Mouse (Mus musculus): ENCODE data around the gene Tpsab1. TPM values are rescaled to one million over a fixed set of nuclear protein-coding genes. Genes with fewer than 3 reads are reported as not detected.

The Tpsab1 gene
- not detected in 2 replicates for polyA plus RNA-seq (2012; rRNA removed; ENCODE audit: low replicate concordance)

GRCm38 (mm10) chr17:25345462-25345861, at the start of gene Tpsab1:
Tpsab1 (minus strand) TSS chr17:25345562.

DNA sequence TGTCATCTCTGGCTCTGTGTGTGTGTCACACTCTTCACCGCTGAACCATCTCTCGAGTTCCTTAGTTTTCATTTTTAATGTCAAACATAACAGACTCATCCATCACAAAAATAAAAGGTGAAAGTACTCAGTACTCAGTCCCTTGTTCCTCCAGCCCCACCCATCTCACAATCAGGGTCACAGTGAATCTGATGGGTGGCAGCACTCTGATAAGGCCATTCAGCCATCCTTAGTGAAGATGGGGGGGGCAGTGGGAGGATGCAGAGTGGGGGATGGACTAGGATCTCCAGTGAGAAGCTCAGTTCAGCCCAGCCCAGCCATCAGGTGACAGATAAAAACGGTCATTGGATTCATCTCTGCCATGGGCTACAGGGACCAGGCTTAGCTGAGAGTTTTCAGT, 23.6 kb upstream of the Tpsab1 start, which contains the start of gene Tpsg1:
Tpsg1 (plus strand) TSS at position 301 of the 400 bp plus-strand sequence.

DNA sequence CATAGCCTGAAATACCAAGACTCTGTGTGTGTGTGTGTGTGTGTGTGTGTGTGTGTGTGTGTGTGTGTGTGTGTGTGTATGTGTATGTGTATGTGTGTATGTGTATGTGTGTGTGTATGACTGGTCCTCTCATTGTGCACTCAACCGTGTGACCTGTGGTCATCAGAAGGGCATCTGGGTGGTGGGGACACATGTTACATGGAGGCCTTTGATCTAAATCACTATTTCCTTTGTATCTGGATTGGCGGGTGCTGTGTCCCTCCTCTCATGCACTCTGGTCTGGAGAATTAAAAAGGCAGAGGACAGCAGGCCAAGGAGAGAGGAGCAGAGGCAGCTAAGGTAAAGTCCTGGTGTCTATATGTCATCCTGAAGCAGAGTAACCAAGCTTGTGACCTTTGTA, 20.6 kb upstream of the Tpsab1 start, which contains the start of gene Tpsb2:
Tpsb2 (plus strand) TSS at position 301 of the 400 bp plus-strand sequence.

DNA sequence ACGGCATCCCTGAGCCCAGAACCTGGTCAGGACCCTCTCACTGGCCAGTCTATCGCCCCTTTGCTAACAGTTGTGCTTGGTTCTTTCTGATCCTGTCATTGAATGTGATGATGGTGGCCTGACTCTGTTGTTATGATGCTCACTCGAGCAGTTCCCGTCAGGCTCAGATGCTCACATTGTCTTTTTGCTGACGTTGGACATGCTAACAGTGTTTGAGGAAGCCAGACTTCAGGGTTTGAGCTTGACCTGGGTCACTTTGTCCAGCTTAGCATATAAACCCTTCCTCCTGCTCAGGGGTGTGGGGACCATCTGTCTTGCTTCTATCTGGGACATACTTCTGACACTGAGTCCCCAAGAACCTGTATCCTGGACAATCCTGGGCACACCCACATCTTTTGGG, 27.0 kb downstream of the Tpsab1 start, which contains the start of gene Prss29:
Prss29 (plus strand) TSS at position 301 of the 400 bp plus-strand sequence.

DNA sequence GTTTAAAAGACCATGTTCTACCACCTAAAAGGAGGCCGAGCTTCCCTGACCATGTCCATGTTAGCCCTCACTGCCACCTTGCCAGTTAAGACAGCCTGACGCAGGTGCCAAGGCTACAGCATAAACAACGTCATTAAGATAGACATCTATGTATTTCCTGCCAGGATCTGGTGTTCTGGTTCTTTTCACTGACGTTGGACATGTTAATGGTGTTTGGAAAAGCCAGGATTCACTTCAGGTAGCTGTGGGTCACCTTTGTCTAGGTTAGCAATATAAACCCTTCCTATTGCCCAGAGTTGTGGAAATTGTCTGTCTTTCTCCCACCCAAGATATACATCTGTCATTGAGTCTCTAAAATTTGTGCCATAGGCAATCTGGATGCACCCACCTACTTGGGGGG, 37.0 kb downstream of the Tpsab1 start, which contains the start of gene Prss28:
Prss28 (plus strand) TSS at position 301 of the 400 bp plus-strand sequence.

DNA sequence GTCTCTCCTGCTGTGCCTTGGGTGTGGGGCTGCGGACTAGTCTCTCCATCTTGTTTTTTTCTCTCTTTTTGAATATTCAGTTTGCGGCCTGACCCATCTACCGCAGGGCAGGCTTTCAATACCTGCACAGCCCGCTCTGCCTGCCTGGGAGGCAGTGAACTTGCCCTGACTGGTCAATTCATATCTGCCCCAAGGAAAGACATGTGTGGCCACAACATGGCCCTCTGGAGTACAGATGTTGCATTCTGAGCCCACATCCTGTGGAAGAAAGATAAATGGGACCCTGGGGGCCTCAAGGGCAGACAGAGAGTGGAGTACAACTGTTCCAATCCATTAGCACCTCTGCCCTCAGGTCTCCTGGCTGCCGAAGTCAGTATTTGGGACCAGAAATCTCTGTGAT, 47.3 kb downstream of the Tpsab1 start, which contains the start of gene Prss34:
Prss34 (plus strand) TSS at position 301 of the 400 bp plus-strand sequence.

Other genes with a start within 250 kb of the Tpsab1 start
- 5.7 and 6.4 TPM in 2 replicates for gene Telo2, start 229.6 kb downstream of the Tpsab1 start, polyA plus RNA-seq (2012; rRNA removed; ENCODE audit: low replicate concordance)
- gene Ptx4, start 224.8 kb downstream of the Tpsab1 start, polyA plus RNA-seq (2012; rRNA removed; ENCODE audit: low replicate concordance), result 0.20 TPM in 1 of 2 replicates, not detected in the other
- gene Clcn7, start 212.2 kb downstream of the Tpsab1 start, polyA plus RNA-seq (2012; rRNA removed; ENCODE audit: low replicate concordance), result 15.3 and 15.8 TPM in 2 replicates
- not detected in 2 replicates for gene Ccdc154, start 183.1 kb downstream of the Tpsab1 start, polyA plus RNA-seq (2012; rRNA removed; ENCODE audit: low replicate concordance)
- gene Gm38655, start 170.1 kb downstream of the Tpsab1 start, polyA plus RNA-seq (2012; rRNA removed; ENCODE audit: low replicate concordance), result 0.49 TPM in 1 of 2 replicates, not detected in the other
- gene BC003965, start 161.0 kb downstream of the Tpsab1 start, polyA plus RNA-seq (2012; rRNA removed; ENCODE audit: low replicate concordance), result 9.4 and 18.4 TPM in 2 replicates
- 11.9 and 17.4 TPM in 2 replicates for gene Unkl, start 157.2 kb downstream of the Tpsab1 start, polyA plus RNA-seq (2012; rRNA removed; ENCODE audit: low replicate concordance)
- gene Gnptg, start 105.4 kb downstream of the Tpsab1 start, polyA plus RNA-seq (2012; rRNA removed; ENCODE audit: low replicate concordance), result 25.9 and 27.6 TPM in 2 replicates
- 11.0 and 13.7 TPM in 2 replicates for gene Tsr3, start 105.4 kb downstream of the Tpsab1 start, polyA plus RNA-seq (2012; rRNA removed; ENCODE audit: low replicate concordance)
- 19.8 and 28.1 TPM in 2 replicates for gene Baiap3, start 89.2 kb downstream of the Tpsab1 start, polyA plus RNA-seq (2012; rRNA removed; ENCODE audit: low replicate concordance)
- gene Ube2i, start 70.9 kb downstream of the Tpsab1 start, polyA plus RNA-seq (2012; rRNA removed; ENCODE audit: low replicate concordance), result 52.6 and 73.8 TPM in 2 replicates
- not detected in 2 replicates for gene Prss34, start 47.2 kb downstream of the Tpsab1 start, polyA plus RNA-seq (2012; rRNA removed; ENCODE audit: low replicate concordance)
- 0.34 TPM in 1 of 2 replicates, not detected in the other for gene Prss28, start 36.9 kb downstream of the Tpsab1 start, polyA plus RNA-seq (2012; rRNA removed; ENCODE audit: low replicate concordance)
- gene Prss29, start 26.9 kb downstream of the Tpsab1 start, polyA plus RNA-seq (2012; rRNA removed; ENCODE audit: low replicate concordance), result not detected in 2 replicates
- 0.74 and 2.4 TPM in 2 replicates for gene Tpsb2, start 20.7 kb upstream of the Tpsab1 start, polyA plus RNA-seq (2012; rRNA removed; ENCODE audit: low replicate concordance)
- gene Tpsg1, start 23.7 kb upstream of the Tpsab1 start, polyA plus RNA-seq (2012; rRNA removed; ENCODE audit: low replicate concordance), result 32.4 and 59.2 TPM in 2 replicates
- 20.3 and 29.6 TPM in 2 replicates for gene Cacna1h, start 88.2 kb upstream of the Tpsab1 start, polyA plus RNA-seq (2012; rRNA removed; ENCODE audit: low replicate concordance)
- gene Tekt4, start 109.1 kb upstream of the Tpsab1 start, polyA plus RNA-seq (2012; rRNA removed; ENCODE audit: low replicate concordance), result 0.13 and 0.19 TPM in 2 replicates
- 0.33 and 0.70 TPM in 2 replicates for gene Sstr5, start 151.7 kb upstream of the Tpsab1 start, polyA plus RNA-seq (2012; rRNA removed; ENCODE audit: low replicate concordance)
- 0.35 and 0.44 TPM in 2 replicates for gene Sox8, start 225.1 kb upstream of the Tpsab1 start, polyA plus RNA-seq (2012; rRNA removed; ENCODE audit: low replicate concordance)
- gene Lmf1, start 233.5 kb upstream of the Tpsab1 start, polyA plus RNA-seq (2012; rRNA removed; ENCODE audit: low replicate concordance), result 12.1 and 16.5 TPM in 2 replicates